Mouse (Mus musculus): ENCODE data around the gene Mitf.

The Mitf gene

GRCm38 (mm10) chr6:98041795-98042194 lies 234.9 kb downstream of the Mitf start:
- DNase-seq (ENCODE audit: low spot score in 2 of 2) = no peak

- DNase-seq (ENCODE audit: low spot score in 2 of 2) = no peak
Measured at GRCm38 (mm10) chr6:98046295-98047108, 239.7 kb downstream of the Mitf start.

GRCm38 (mm10) chr6:98047741-98048140 lies 240.9 kb downstream of the Mitf start:
- no peak for DNase-seq (ENCODE audit: low spot score in 2 of 2)

- DNase-seq (ENCODE audit: low spot score in 2 of 2) = no peak
Measured at GRCm38 (mm10) chr6:98048671-98049438, 242.0 kb downstream of the Mitf start.

GRCm38 (mm10) chr6:98049551-98049950 lies 242.7 kb downstream of the Mitf start:
- DNase-seq (ENCODE audit: low spot score in 2 of 2) = no peak

- DNase-seq (ENCODE audit: low spot score in 2 of 2) = no peak
Measured at GRCm38 (mm10) chr6:98061878-98062277, 255.0 kb downstream of the Mitf start.

- no peak for DNase-seq (ENCODE audit: low spot score in 2 of 2)
Measured at GRCm38 (mm10) chr6:98064926-98065325, 258.1 kb downstream of the Mitf start.

GRCm38 (mm10) chr6:98066420-98066819 lies 259.6 kb downstream of the Mitf start:
- no peak for DNase-seq (ENCODE audit: low spot score in 2 of 2)

Measured in urinary bladder, postnatal 4 days (tissue).